Mouse (Mus musculus): ENCODE measurements at regions not wholly inside any gene's neighbourhood (a gene's known extent, or its start where the extent isn't known, plus 50 kb on each side); places are given as distances from the start of the nearest gene placed in this dataset.

GRCm38 (mm10) chr12:107656846-107657245 is 168.4 kb downstream of the 3110018I06Rik start:
- no peak for DNase-seq
- intact Hi-C loops (cut with DNase I), result no loop called here

- intact Hi-C loops (cut with DNase I), result no loop called here
- DNase-seq, result no peak
Measured at GRCm38 (mm10) chr12:107658241-107658640, 169.8 kb downstream of the 3110018I06Rik start.

- intact Hi-C loops (cut with DNase I), result no loop called here
- no peak for DNase-seq
Measured at GRCm38 (mm10) chr12:107658821-107659220, 170.4 kb downstream of the 3110018I06Rik start.

- intact Hi-C loops (cut with DNase I), result no loop called here
- DNase-seq, result no peak
Measured at GRCm38 (mm10) chr12:107662624-107663023, 174.2 kb downstream of the 3110018I06Rik start.

GRCm38 (mm10) chr12:107667836-107668235 is 179.4 kb downstream of the 3110018I06Rik start:
- DNase-seq, result no peak
- intact Hi-C loops (cut with DNase I), result no loop called here

- intact Hi-C loops (cut with DNase I), result no loop called here
- no peak for DNase-seq
Measured at GRCm38 (mm10) chr12:107669046-107669445, 180.6 kb downstream of the 3110018I06Rik start.

- intact Hi-C loops (cut with DNase I), result no loop called here
- no peak for DNase-seq
Measured at GRCm38 (mm10) chr12:107669450-107669849, 181.0 kb downstream of the 3110018I06Rik start.

- no peak for DNase-seq
Measured at GRCm38 (mm10) chr12:107669910-107670309, 181.5 kb downstream of the 3110018I06Rik start.

GRCm38 (mm10) chr12:107677076-107677475 is 188.6 kb downstream of the 3110018I06Rik start:
- DNase-seq, result no peak
- intact Hi-C loops (cut with DNase I), result no loop called here

More at GRCm38 (mm10) chr12:107669910-107670309, 181.5 kb downstream of the 3110018I06Rik start:
- intact Hi-C loops (cut with DNase I), result no loop called here

GRCm38 (mm10) chr12:107687447-107687846 is 199.0 kb downstream of the 3110018I06Rik start:
- intact Hi-C loops (cut with DNase I), result no loop called here
- no peak for DNase-seq

- intact Hi-C loops (cut with DNase I), result no loop called here
- no peak for DNase-seq
Measured at GRCm38 (mm10) chr12:107689418-107689817, 201.0 kb downstream of the 3110018I06Rik start.

- no peak for DNase-seq
- intact Hi-C loops (cut with DNase I), result no loop called here
Measured at GRCm38 (mm10) chr12:107690061-107690460, 201.6 kb downstream of the 3110018I06Rik start.

- DNase-seq, result no peak
- intact Hi-C loops (cut with DNase I), result no loop called here
Measured at GRCm38 (mm10) chr12:107693693-107694092, 205.3 kb downstream of the 3110018I06Rik start.

- no peak for DNase-seq
- intact Hi-C loops (cut with DNase I), result no loop called here
Measured at GRCm38 (mm10) chr12:107695014-107695413, 206.6 kb downstream of the 3110018I06Rik start.

GRCm38 (mm10) chr12:107695438-107696267 is 207.2 kb downstream of the 3110018I06Rik start:
- DNase-seq, result no peak
- intact Hi-C loops (cut with DNase I), result no loop called here

GRCm38 (mm10) chr12:107700317-107700716 is 211.9 kb downstream of the 3110018I06Rik start:
- intact Hi-C loops (cut with DNase I), result no loop called here
- DNase-seq, result no peak

GRCm38 (mm10) chr12:107700868-107701597 is 212.6 kb downstream of the 3110018I06Rik start:
- intact Hi-C loops (cut with DNase I), result no loop called here
- DNase-seq, result no peak

GRCm38 (mm10) chr12:107708812-107709211 is 220.4 kb downstream of the 3110018I06Rik start:
- intact Hi-C loops (cut with DNase I), result no loop called here
- DNase-seq, result no peak

GRCm38 (mm10) chr12:107711017-107711416 is 222.6 kb downstream of the 3110018I06Rik start:
- intact Hi-C loops (cut with DNase I), result no loop called here

GRCm38 (mm10) chr12:107711675-107712074 is 223.2 kb downstream of the 3110018I06Rik start:
- DNase-seq, result no peak
- intact Hi-C loops (cut with DNase I), result no loop called here

More at GRCm38 (mm10) chr12:107711017-107711416, 222.6 kb downstream of the 3110018I06Rik start:
- DNase-seq, result no peak

GRCm38 (mm10) chr12:107713191-107713590 is 224.8 kb downstream of the 3110018I06Rik start:
- intact Hi-C loops (cut with DNase I), result no loop called here
- DNase-seq, result no peak

GRCm38 (mm10) chr12:107714846-107715245 is 226.4 kb downstream of the 3110018I06Rik start:
- intact Hi-C loops (cut with DNase I), result no loop called here
- no peak for DNase-seq
